In genomic region chr17:64208152-64208855, GRCm38 (mm10) we compare ENCODE assay signal across 14 mouse cellular contexts.
"Had no signal": no experiment of that assay in that cellular context is flagged by ENCODE, and none has a peak within 500 bp of the region (broad histone marks: within the 10 kb centered on the region; RNA-seq: fewer than 3 reads in every experiment).

No protein-coding gene starts in this region.

- H3K9me3 ChIP-seq: limb, embryonic 13.5 days; midbrain, embryonic 12.5 days had no signal

- H3K27ac ChIP-seq: kidney, postnatal 0 days; limb, embryonic 13.5 days; liver, embryonic 14.5 days; midbrain, embryonic 12.5 days had no signal

- H3K4me3 ChIP-seq: limb, embryonic 13.5 days; megakaryocyte, embryonic 14.5 days; midbrain, embryonic 12.5 days had no signal

- H3K27me3 ChIP-seq: limb, embryonic 13.5 days; midbrain, embryonic 12.5 days had no signal

- DNase-seq: kidney, adult 9 months; kidney, postnatal 36 days; layer of hippocampus, adult 9-11 months; layer of hippocampus, postnatal 36 days; lung, adult 18-20 months; lung, postnatal 4 days; thymus, adult 2 months; thymus, postnatal 25 days had no signal

- H3K36me3 ChIP-seq: limb, embryonic 13.5 days; midbrain, embryonic 12.5 days had no signal

- H3K4me2 ChIP-seq: limb, embryonic 13.5 days; midbrain, embryonic 12.5 days had no signal

- ATAC-seq: midbrain, embryonic 16.5 days had no signal

- H3K4me1 ChIP-seq: midbrain, embryonic 12.5 days had no signal

- H3K9ac ChIP-seq: limb, embryonic 13.5 days; liver, embryonic 14.5 days; midbrain, embryonic 12.5 days had no signal
